Mouse (Mus musculus): Measurements from ENCODE around the gene Krt8. TPM values are rescaled to one million over a fixed set of nuclear protein-coding genes. Genes with fewer than 3 reads are reported as not detected.

Krt8 gene
- polyA plus RNA-seq, 1 experiment: not detected

GRCm38 (mm10) chr15:101995484-101996236 lies 8.6 kb downstream of the Krt8 start:
- Histone ChIP-seq H3K36me3 (replicated peaks; ENCODE audit: low read length) (no peaks in the 10 kb centered on the region), H3K4me3 (replicated peaks) (peak overlapping the region; percentile 44), H3K9me3 (peaks cover 7% of the 10 kb centered on the region), H3K27me3 (replicated peaks) (peaks cover 47% of the 10 kb centered on the region), H3K4me1 (0 out of 2 replicates have a peak, but pooled peaks cover 5% of the 10 kb centered on the region)
- TF ChIP-seq FLI1 (IDR thresholded peaks at IDR 0.05; ENCODE audit: low read length) (peak; percentile 70; the same call in 1 of the 2 replicates), GATA1 (IDR thresholded peaks at IDR 0.05; ENCODE audit: borderline replicate concordance, low read length) (no peak)

- Histone ChIP-seq H3K4me1 (0 out of 2 replicates have a peak, but pooled peaks cover 5% of the 10 kb centered on the region), H3K9me3 (peaks cover 7% of the 10 kb centered on the region), H3K36me3 (replicated peaks; ENCODE audit: low read length) (no peaks in the 10 kb centered on the region), H3K27me3 (replicated peaks) (peaks cover 46% of the 10 kb centered on the region), H3K4me3 (replicated peaks) (no peak overlapping the region)
- TF ChIP-seq FLI1 (IDR thresholded peaks at IDR 0.05; ENCODE audit: low read length) (no peak), GATA1 (IDR thresholded peaks at IDR 0.05; ENCODE audit: borderline replicate concordance, low read length) (no peak)
Measured at GRCm38 (mm10) chr15:101994365-101994764, 9.9 kb downstream of the Krt8 start.

- Histone ChIP-seq H3K9me3 (peaks cover 7% of the 10 kb centered on the region), H3K27me3 (replicated peaks) (peaks cover 42% of the 10 kb centered on the region), H3K4me3 (replicated peaks) (no peak overlapping the region), H3K4me1 (peaks cover 11% of the 10 kb centered on the region), H3K36me3 (replicated peaks; ENCODE audit: low read length) (no peaks in the 10 kb centered on the region)
- no peak for TF ChIP-seq FLI1 (IDR thresholded peaks at IDR 0.05; ENCODE audit: low read length)
- TF ChIP-seq GATA1 (IDR thresholded peaks at IDR 0.05; ENCODE audit: borderline replicate concordance, low read length): no peak
Measured at GRCm38 (mm10) chr15:101990946-101991345, 13.3 kb downstream of the Krt8 start.

GRCm38 (mm10) chr15:101988714-101989113 lies 15.6 kb downstream of the Krt8 start:
- Histone ChIP-seq H3K27me3 (replicated peaks) (peaks cover 42% of the 10 kb centered on the region), H3K4me3 (replicated peaks) (no peak overlapping the region), H3K9me3 (no peaks in the 10 kb centered on the region), H3K4me1 (peaks cover 17% of the 10 kb centered on the region), H3K36me3 (replicated peaks; ENCODE audit: low read length) (no peaks in the 10 kb centered on the region)
- no peak for TF ChIP-seq FLI1 (IDR thresholded peaks at IDR 0.05; ENCODE audit: low read length)
- TF ChIP-seq GATA1 (IDR thresholded peaks at IDR 0.05; ENCODE audit: borderline replicate concordance, low read length): no peak

GRCm38 (mm10) chr15:101988119-101988518 lies 16.2 kb downstream of the Krt8 start:
- Histone ChIP-seq H3K4me3 (replicated peaks) (no peak overlapping the region), H3K36me3 (replicated peaks; ENCODE audit: low read length) (no peaks in the 10 kb centered on the region), H3K9me3 (no peaks in the 10 kb centered on the region), H3K4me1 (peaks cover 23% of the 10 kb centered on the region), H3K27me3 (replicated peaks) (peaks cover 42% of the 10 kb centered on the region)
- no peak for TF ChIP-seq FLI1 (IDR thresholded peaks at IDR 0.05; ENCODE audit: low read length)
- no peak for TF ChIP-seq GATA1 (IDR thresholded peaks at IDR 0.05; ENCODE audit: borderline replicate concordance, low read length)

GRCm38 (mm10) chr15:101984746-101985145 lies 19.5 kb downstream of the Krt8 start:
- H3K9me3 ChIP-seq: no peaks in the 10 kb centered on the region
- H3K4me1 ChIP-seq: peaks cover 39% of the 10 kb centered on the region
- no peak for TF ChIP-seq GATA1 (IDR thresholded peaks at IDR 0.05; ENCODE audit: borderline replicate concordance, low read length)
- TF ChIP-seq FLI1 (IDR thresholded peaks at IDR 0.05; ENCODE audit: low read length): no peak
- no peak overlapping the region for H3K4me3 ChIP-seq (replicated peaks)
- peaks cover 21% of the 10 kb centered on the region for H3K27me3 ChIP-seq (replicated peaks)
- H3K36me3 ChIP-seq (replicated peaks; ENCODE audit: low read length): no peaks in the 10 kb centered on the region

- H3K9me3 ChIP-seq: no peaks in the 10 kb centered on the region
- no peaks in the 10 kb centered on the region for H3K36me3 ChIP-seq (replicated peaks; ENCODE audit: low read length)
- TF ChIP-seq GATA1 (IDR thresholded peaks at IDR 0.05; ENCODE audit: borderline replicate concordance, low read length): no peak
- peak; percentile 41; the same call in 1 of the 2 replicates for TF ChIP-seq FLI1 (IDR thresholded peaks at IDR 0.05; ENCODE audit: low read length)
- H3K27me3 ChIP-seq (replicated peaks): peaks cover 16% of the 10 kb centered on the region
- H3K4me3 ChIP-seq (replicated peaks): peak overlapping the region; percentile 89
- H3K4me1 ChIP-seq: peaks cover 39% of the 10 kb centered on the region
Measured at GRCm38 (mm10) chr15:101983949-101984601, 20.2 kb downstream of the Krt8 start.

- no peaks in the 10 kb centered on the region for H3K36me3 ChIP-seq (replicated peaks; ENCODE audit: low read length)
- H3K4me3 ChIP-seq (replicated peaks): peak overlapping the region; percentile 89
- no peaks in the 10 kb centered on the region for H3K9me3 ChIP-seq
- TF ChIP-seq FLI1 (IDR thresholded peaks at IDR 0.05; ENCODE audit: low read length) (no peak), GATA1 (IDR thresholded peaks at IDR 0.05; ENCODE audit: borderline replicate concordance, low read length) (no peak)
- H3K4me1 ChIP-seq: peaks cover 41% of the 10 kb centered on the region
- H3K27me3 ChIP-seq (replicated peaks): peaks cover 11% of the 10 kb centered on the region
Measured at GRCm38 (mm10) chr15:101983315-101983948, 20.9 kb downstream of the Krt8 start.

- no peaks in the 10 kb centered on the region for H3K9me3 ChIP-seq
- H3K27me3 ChIP-seq (replicated peaks): peaks cover 7% of the 10 kb centered on the region
- peaks cover 61% of the 10 kb centered on the region for H3K4me1 ChIP-seq
- no peak overlapping the region for H3K4me3 ChIP-seq (replicated peaks)
- TF ChIP-seq FLI1 (IDR thresholded peaks at IDR 0.05; ENCODE audit: low read length) (no peak), GATA1 (IDR thresholded peaks at IDR 0.05; ENCODE audit: borderline replicate concordance, low read length) (no peak)
- H3K36me3 ChIP-seq (replicated peaks; ENCODE audit: low read length): no peaks in the 10 kb centered on the region
Measured at GRCm38 (mm10) chr15:101980849-101981248, 23.4 kb downstream of the Krt8 start.

Measured in megakaryocyte, embryonic 14.5 days (primary cell).